Mouse (Mus musculus) midbrain, embryonic 10.5 days (tissue): Measurements from ENCODE around the gene Otud7b. TPM values are rescaled to one million over a fixed set of nuclear protein-coding genes. Genes with fewer than 3 reads are reported as not detected.

Experiments
- DNase-seq: peaks from one replicate; pipeline ENCODE4 v3.0.0-alpha.2; 2017; ENCODE audit warnings: low spot score
- H3K27ac ChIP-seq: fragments of 300-500 bp; sonication (generic); replicated peaks from 2 replicates; pipeline ENCODE4 v1.5.1; 2016; ENCODE audit warnings: mild to moderate bottlenecking
- H3K27me3 ChIP-seq: fragments of 300-500 bp; sonication (generic); 2 replicates; pipeline ENCODE4 v1.6.1; 2016; ENCODE audit warnings: low read depth, mild to moderate bottlenecking; ENCODE audit not compliant: poor library complexity, severe bottlenecking
- H3K36me3 ChIP-seq: fragments of 300-500 bp; sonication (generic); 2 replicates; pipeline ENCODE4 v1.6.1; 2016; ENCODE audit warnings: mild to moderate bottlenecking, moderate library complexity
- H3K4me1 ChIP-seq: fragments of 300-500 bp; sonication (generic); 2 replicates; pipeline ENCODE4 v1.6.1; 2016
- H3K4me3 ChIP-seq: fragments of 300-500 bp; sonication (generic); 2 replicates; pipeline ENCODE4 v1.5.1; 2016; ENCODE audit warnings: mild to moderate bottlenecking, moderate library complexity
- H3K9me3 ChIP-seq: fragments of 300-500 bp; sonication (generic); replicated peaks from 2 replicates; pipeline ENCODE4 v1.6.1; 2016; ENCODE audit warnings: mild to moderate bottlenecking
- WGBS: fragments of 180-500 bp; shearing (Covaris S2); methylation state at CpG from one replicate; pipeline ENCODE4 v1.1.7; 2016; 5-methylcytosine and 5-hydroxymethylcytosine counted together
- polyA plus RNA-seq: library from polyadenylated mRNA; unstranded; fragments of >200 nt; fragmentation: Nextera tagmentation; extraction: Ambion mirVana; gene quantifications from 2 replicates; pipeline ENCODE4 v1.2.1, GENCODE M21; 2016

Gene Otud7b
- polyA plus RNA-seq, 1 experiment from 2014 or later: 18.9 TPM

GRCm38 (mm10) chr3:96089882-96090489 lies 14.3 kb upstream of the Otud7b start:
- Histone ChIP-seq H3K27ac (no peak overlapping the region), H3K4me1 (no peaks in the 10 kb centered on the region), H3K9me3 (no peaks in the 10 kb centered on the region), H3K36me3 (no peaks in the 10 kb centered on the region), H3K27me3 (no peaks in the 10 kb centered on the region), H3K4me3 (no peak overlapping the region)
- DNase-seq: no peak
- WGBS: 64% methylated on average over 2 of the region's 2 CpGs

GRCm38 (mm10) chr3:96091146-96091545 lies 13.2 kb upstream of the Otud7b start:
- WGBS: 76% methylated on average over 2 of the region's 2 CpGs
- no peaks in the 10 kb centered on the region for H3K9me3 ChIP-seq
- no peak overlapping the region for H3K27ac ChIP-seq
- no peak for DNase-seq
- no peaks in the 10 kb centered on the region for H3K27me3 ChIP-seq
- H3K36me3 ChIP-seq: no peaks in the 10 kb centered on the region
- no peaks in the 10 kb centered on the region for H3K4me1 ChIP-seq
- H3K4me3 ChIP-seq: no peak overlapping the region

- Histone ChIP-seq H3K9me3 (no peaks in the 10 kb centered on the region), H3K27me3 (no peaks in the 10 kb centered on the region), H3K27ac (no peak overlapping the region), H3K36me3 (no peaks in the 10 kb centered on the region), H3K4me3 (no peak overlapping the region), H3K4me1 (no peaks in the 10 kb centered on the region)
- WGBS: 53% methylated on average over 6 of the region's 6 CpGs
- DNase-seq: no peak
Observed at GRCm38 (mm10) chr3:96091966-96092365, 12.4 kb upstream of the Otud7b start.

GRCm38 (mm10) chr3:96093509-96093908 lies 10.8 kb upstream of the Otud7b start:
- Histone ChIP-seq H3K4me3 (no peak overlapping the region), H3K27me3 (no peaks in the 10 kb centered on the region), H3K4me1 (no peaks in the 10 kb centered on the region), H3K36me3 (no peaks in the 10 kb centered on the region), H3K27ac (no peak overlapping the region), H3K9me3 (no peaks in the 10 kb centered on the region)
- WGBS: 77% methylated on average over 13 of the region's 13 CpGs
- no peak for DNase-seq

- no peaks in the 10 kb centered on the region for H3K9me3 ChIP-seq
- no peaks in the 10 kb centered on the region for H3K27me3 ChIP-seq
- H3K4me3 ChIP-seq: no peak overlapping the region
- 89% methylated on average over 13 of the region's 13 CpGs for WGBS
- DNase-seq: no peak
- no peaks in the 10 kb centered on the region for H3K4me1 ChIP-seq
- H3K27ac ChIP-seq: no peak overlapping the region
- H3K36me3 ChIP-seq: no peaks in the 10 kb centered on the region
Observed at GRCm38 (mm10) chr3:96094203-96094602, 10.1 kb upstream of the Otud7b start.

- no peak overlapping the region for H3K4me3 ChIP-seq
- no peaks in the 10 kb centered on the region for H3K9me3 ChIP-seq
- H3K4me1 ChIP-seq: peaks cover 10% of the 10 kb centered on the region
- no peak for DNase-seq
- H3K27me3 ChIP-seq: no peaks in the 10 kb centered on the region
- WGBS: 66% methylated on average over 4 of the region's 4 CpGs
- H3K36me3 ChIP-seq: no peaks in the 10 kb centered on the region
- H3K27ac ChIP-seq: no peak overlapping the region
Observed at GRCm38 (mm10) chr3:96098168-96098567, 6.2 kb upstream of the Otud7b start.

- no peaks in the 10 kb centered on the region for H3K9me3 ChIP-seq
- H3K36me3 ChIP-seq: no peaks in the 10 kb centered on the region
- DNase-seq: no peak
- no peak overlapping the region for H3K27ac ChIP-seq
- 79% methylated on average over 7 of the region's 7 CpGs for WGBS
- H3K4me1 ChIP-seq: peaks cover 13% of the 10 kb centered on the region
- no peak overlapping the region for H3K4me3 ChIP-seq
- H3K27me3 ChIP-seq: no peaks in the 10 kb centered on the region
Observed at GRCm38 (mm10) chr3:96098616-96099267, 5.6 kb upstream of the Otud7b start.

- H3K4me3 ChIP-seq: peak overlapping the region; percentile 43
- H3K4me1 ChIP-seq: peaks cover 34% of the 10 kb centered on the region
- H3K27ac ChIP-seq: no peak overlapping the region
- no peaks in the 10 kb centered on the region for H3K36me3 ChIP-seq
- DNase-seq: peak; percentile 69
- no peaks in the 10 kb centered on the region for H3K9me3 ChIP-seq
- WGBS: 17% methylated on average over 14 of the region's 14 CpGs
- H3K27me3 ChIP-seq: no peaks in the 10 kb centered on the region
Observed at GRCm38 (mm10) chr3:96102100-96102872, 2.0 kb upstream of the Otud7b start.

- DNase-seq: no peak
- peaks cover 34% of the 10 kb centered on the region for H3K4me1 ChIP-seq
- peak overlapping the region; percentile 94 for H3K27ac ChIP-seq
- H3K4me3 ChIP-seq: peak overlapping the region; percentile 93
- WGBS: 7% methylated on average over 8 of the region's 8 CpGs
- no peaks in the 10 kb centered on the region for H3K27me3 ChIP-seq
- no peaks in the 10 kb centered on the region for H3K9me3 ChIP-seq
- peaks cover 4% of the 10 kb centered on the region; the same call in 1 of the 2 replicates for H3K36me3 ChIP-seq
Observed at GRCm38 (mm10) chr3:96103901-96104260, 446 bp upstream of the Otud7b start.

GRCm38 (mm10) chr3:96105232-96105747 lies 963 bp downstream of the Otud7b start:
- 11% methylated on average over 10 of the region's 10 CpGs for WGBS
- peaks cover 8% of the 10 kb centered on the region; the same call in 1 of the 2 replicates for H3K36me3 ChIP-seq
- no peak for DNase-seq
- H3K4me3 ChIP-seq: peak overlapping the region; percentile 93
- peak overlapping the region; percentile 94 for H3K27ac ChIP-seq
- no peaks in the 10 kb centered on the region for H3K27me3 ChIP-seq
- H3K9me3 ChIP-seq: no peaks in the 10 kb centered on the region
- peaks cover 34% of the 10 kb centered on the region for H3K4me1 ChIP-seq

GRCm38 (mm10) chr3:96106151-96106550 lies 1.8 kb downstream of the Otud7b start:
- Histone ChIP-seq H3K27me3 (no peaks in the 10 kb centered on the region), H3K4me3 (no peak overlapping the region), H3K36me3 (peaks cover 8% of the 10 kb centered on the region; the same call in 1 of the 2 replicates), H3K27ac (no peak overlapping the region), H3K9me3 (no peaks in the 10 kb centered on the region), H3K4me1 (peaks cover 34% of the 10 kb centered on the region)
- no peak for DNase-seq
- WGBS: 89% methylated on average over 4 of the region's 4 CpGs

GRCm38 (mm10) chr3:96108315-96108714 lies 4.0 kb downstream of the Otud7b start:
- Histone ChIP-seq H3K4me1 (peaks cover 24% of the 10 kb centered on the region), H3K27ac (no peak overlapping the region), H3K27me3 (no peaks in the 10 kb centered on the region), H3K36me3 (peaks cover 8% of the 10 kb centered on the region; the same call in 1 of the 2 replicates), H3K9me3 (no peaks in the 10 kb centered on the region), H3K4me3 (no peak overlapping the region)
- WGBS: 81% methylated on average over 3 of the region's 3 CpGs
- DNase-seq: no peak

GRCm38 (mm10) chr3:96113251-96113650 lies 8.9 kb downstream of the Otud7b start:
- Histone ChIP-seq H3K27ac (no peak overlapping the region), H3K27me3 (no peaks in the 10 kb centered on the region), H3K36me3 (peaks cover 8% of the 10 kb centered on the region; the same call in 1 of the 2 replicates), H3K4me1 (no peaks in the 10 kb centered on the region), H3K9me3 (no peaks in the 10 kb centered on the region), H3K4me3 (no peak overlapping the region)
- WGBS: 66% methylated on average over 3 of the region's 3 CpGs
- no peak for DNase-seq
